Comparison of ENCODE assay signal across 9 mouse cellular contexts in the genomic region with DNA sequence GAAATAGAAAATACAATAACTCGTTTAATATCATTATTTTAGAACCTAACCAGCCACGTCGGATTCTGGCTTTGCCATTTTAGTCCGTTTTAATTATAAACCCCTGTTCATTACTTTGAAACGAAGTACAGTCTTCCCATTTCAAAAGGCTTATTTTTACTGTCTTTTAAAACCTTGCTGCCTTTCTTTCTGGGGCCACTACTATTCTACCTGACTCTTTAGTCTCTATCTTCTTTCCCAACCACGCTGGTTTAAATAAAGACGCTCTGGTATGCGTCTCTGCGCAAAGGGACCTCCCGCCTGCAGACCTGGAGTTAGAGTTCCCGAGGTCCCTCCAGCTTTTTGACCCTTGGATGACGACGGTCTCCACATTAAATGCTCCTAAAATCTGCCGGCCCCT. TPM values are rescaled to one million over a fixed set of nuclear protein-coding genes. Genes with fewer than 3 reads are reported as not detected.
DNase-seq lines count a peak whose midpoint lies in the region; ATAC-seq and TF ChIP-seq lines count a peak whose summit lies in the region.
"Had no signal": no experiment of that assay in that cellular context is flagged by ENCODE, and none has a peak within 500 bp of the region (broad histone marks: within the 10 kb centered on the region; RNA-seq: fewer than 3 reads in every experiment).

No protein-coding gene starts in this region.

- no peaks in the 10 kb centered on the region for H3K36me3 ChIP-seq in heart, embryonic 16.5 days (ENCODE audit: control insufficient read depth, insufficient read depth)
- no peaks in the 10 kb centered on the region for H3K36me3 ChIP-seq in C2C12 (ENCODE audit: control insufficient read depth, insufficient read depth)
- no peaks in the 10 kb centered on the region for H3K36me3 ChIP-seq in embryonic facial prominence, embryonic 12.5 days
- no peaks in the 10 kb centered on the region for H3K36me3 ChIP-seq in limb, embryonic 15.5 days

- peaks cover 5% of the 10 kb centered on the region for H3K79me2 ChIP-seq in C2C12 (ENCODE audit: control insufficient read depth, insufficient read depth)

- peaks cover 57% of the 10 kb centered on the region for H3K27me3 ChIP-seq in heart, embryonic 16.5 days (ENCODE audit: control insufficient read depth, insufficient read depth, low read length)
- peaks cover 7% of the 10 kb centered on the region for H3K27me3 ChIP-seq in C2C12 (ENCODE audit: control insufficient read depth, insufficient read depth, insufficient read length)
- H3K27me3 ChIP-seq in embryonic facial prominence, embryonic 12.5 days: peaks cover 87% of the 10 kb centered on the region
- H3K27me3 ChIP-seq in limb, embryonic 15.5 days: peaks cover 90% of the 10 kb centered on the region

- no peaks in the 10 kb centered on the region for H3K9me3 ChIP-seq in heart, embryonic 16.5 days (replicated peaks; ENCODE audit: control insufficient read depth, low read length)
- no peaks in the 10 kb centered on the region for H3K9me3 ChIP-seq in embryonic facial prominence, embryonic 12.5 days
- no peaks in the 10 kb centered on the region for H3K9me3 ChIP-seq in limb, embryonic 15.5 days

- intact Hi-C loops in heart, postnatal 25 days (cut with DNase I): loop anchor here (2.0 to 5.0 kb wide), 3 partner anchors 52 to 142 kb away; no protein-coding TSS in a partner anchor
- intact Hi-C loops in gastrocnemius, postnatal 14 days (cut with DNase I; ENCODE audit: low total_unique reads): no loop called here

- H3K9ac ChIP-seq in heart, embryonic 16.5 days (ENCODE audit: low read length): peak overlapping the region; percentile 63
- H3K9ac ChIP-seq in embryonic facial prominence, embryonic 12.5 days: no peak overlapping the region
- no peak overlapping the region for H3K9ac ChIP-seq in limb, embryonic 15.5 days

- H3K27ac ChIP-seq in heart, embryonic 16.5 days (ENCODE audit: low read length): no peak overlapping the region
- no peak overlapping the region for H3K27ac ChIP-seq in embryonic facial prominence, embryonic 12.5 days
- no peak overlapping the region for H3K27ac ChIP-seq in limb, embryonic 15.5 days

- H3ac ChIP-seq in C2C12 (ENCODE audit: control insufficient read depth, insufficient read length, low read depth): no peak overlapping the region

- H3K4me1 ChIP-seq in heart, embryonic 16.5 days (ENCODE audit: control insufficient read depth, insufficient read depth, low read length): peaks cover 12% of the 10 kb centered on the region
- peaks cover 18% of the 10 kb centered on the region for H3K4me1 ChIP-seq in embryonic facial prominence, embryonic 12.5 days
- peaks cover 22% of the 10 kb centered on the region for H3K4me1 ChIP-seq in limb, embryonic 15.5 days

- H3K79me3 ChIP-seq in C2C12 (ENCODE audit: low read depth): no peaks in the 10 kb centered on the region

- peak overlapping the region; percentile 90 for H3K4me2 ChIP-seq in heart, embryonic 16.5 days (ENCODE audit: low read depth, low read length)
- no peak overlapping the region; the same call in 1 of the 2 replicates for H3K4me2 ChIP-seq in embryonic facial prominence, embryonic 12.5 days (replicated peaks)
- H3K4me2 ChIP-seq in limb, embryonic 15.5 days: no peak overlapping the region

- 1% methylated on average over 14 of the region's 14 CpGs for WGBS in heart, embryonic 16.5 days
- under 1% methylated on average over 14 of the region's 14 CpGs for WGBS in embryonic facial prominence, embryonic 12.5 days
- WGBS in limb, embryonic 15.5 days: 1% methylated on average over 14 of the region's 14 CpGs

- DNase-seq in heart, postnatal 25 days (ENCODE audit: low spot score): no peak
- no peak for DNase-seq in urinary bladder, postnatal 4 days (ENCODE audit: low spot score in 2 of 2)
- DNase-seq in gastrocnemius, postnatal 14 days: no peak
- DNase-seq in kidney, postnatal 4 days: no peak

- TF ChIP-seq CTCF in C2C12 (IDR thresholded peaks at IDR 0.05; ENCODE audit: control insufficient read depth, insufficient read depth, insufficient read length): no peak

- no peak for ATAC-seq in heart, embryonic 16.5 days (replicated peaks; ENCODE audit: extremely low read depth, insufficient read depth, low FRiP score)
- no peak for ATAC-seq in embryonic facial prominence, embryonic 12.5 days (ENCODE audit: insufficient number of reproducible peaks, insufficient read depth, low FRiP score, low TSS enrichment)
- no peak for ATAC-seq in limb, embryonic 15.5 days (ENCODE audit: insufficient number of reproducible peaks, low FRiP score, low TSS enrichment, low read depth)

- H3K4me3 ChIP-seq in heart, embryonic 16.5 days (ENCODE audit: low read length): peak overlapping the region; percentile 71
- H3K4me3 ChIP-seq in C2C12 (ENCODE audit: insufficient read depth, poor library complexity, severe bottlenecking): peak overlapping the region; percentile 44
- H3K4me3 ChIP-seq in embryonic facial prominence, embryonic 12.5 days: peak overlapping the region; percentile 41
- H3K4me3 ChIP-seq in limb, embryonic 15.5 days: peak overlapping the region; percentile 47
- H3K4me3 ChIP-seq: erythroblast, embryonic 14.5 days had no signal

TF ChIP-seq in C2C12, 6 proteins besides CTCF, POLR2A, EP300 and RAD21:
- TF ChIP-seq MAX (IDR thresholded peaks at IDR 0.05): no peak
- no peak for TF ChIP-seq USF1 (IDR thresholded peaks at IDR 0.05; ENCODE audit: low read depth)
- TF ChIP-seq MYOD1 (IDR thresholded peaks at IDR 0.05; ENCODE audit: control insufficient read depth, insufficient read length, low read depth): no peak
- no peak for TF ChIP-seq FOSL1 (IDR thresholded peaks at IDR 0.05; ENCODE audit: insufficient read depth, low read length, poor library complexity, severe bottlenecking)
- no peak for TF ChIP-seq CEBPB (IDR thresholded peaks at IDR 0.05; ENCODE audit: low read depth)

RNA-seq across cellular contexts. Expression of a gene that starts 1.4 kb away (rescaled TPM):
- polyA plus RNA-seq in heart, embryonic 16.5 days (2015; fragmentation: Nextera tagmentation; extraction: Ambion mirVana): 21.4 and 22.6 TPM in 2 replicates
- total RNA-seq in heart, postnatal 25 days (2021): 10 to 100 TPM; 61.7 to 76.9 TPM
- polyA plus RNA-seq in C2C12 (2012; fragmentation: generic; extraction: Trizol): 2.1 TPM
- 12.7 and 16.3 TPM in 2 replicates for polyA plus RNA-seq in embryonic facial prominence, embryonic 12.5 days (2016; fragmentation: Nextera tagmentation; extraction: Ambion mirVana)
- 11.9 and 12.2 TPM in 2 replicates for polyA plus RNA-seq in limb, embryonic 15.5 days (2015; fragmentation: Nextera tagmentation; extraction: Ambion mirVana)
- total RNA-seq in gastrocnemius, postnatal 14 days (2021): 10 to 100 TPM; 14.9 to 21.6 TPM
